Mouse (Mus musculus) left cerebral cortex, adult 8-10 months (tissue): Measurements from ENCODE around the gene Erap1. TPM values are rescaled to one million over a fixed set of nuclear protein-coding genes. Genes with fewer than 3 reads are reported as not detected.
"Not testable (repeated sequence)": the region's sequence is repeated elsewhere in the genome, so short reads cannot be mapped to it uniquely, and the experiment has no call there.

Experiments
- DNase-seq, 2 experiments: peaks; one replicate each; pipeline ENCODE4 v3.0.0; 2022; ENCODE audit warnings: low spot score in 2 of 2
- total RNA-seq, 4 experiments: library from RNA; stranded (reverse); gene quantifications; 2 replicates each; pipeline ENCODE4 v1.2.4; 2022

Erap1 gene
- 10 to 100 TPM in 3 of 4 experiments, 1 to 10 TPM in 1; 9.6 to 17.1 (median 13.1) TPM for total RNA-seq

- peak in 1 of 2 experiments; percentile 21 for DNase-seq
Observed at GRCm38 (mm10) chr13:74638793-74639711, at the start of gene Erap1. Gene Erap1, plus strand, starts transcription at chr13:74639568.

GRCm38 (mm10) chr13:74591401-74591821 lies 48.0 kb upstream of the Erap1 start:
- not testable (repeated sequence) for DNase-seq

- DNase-seq, result not testable (repeated sequence)
Observed at GRCm38 (mm10) chr13:74591828-74592227, 47.5 kb upstream of the Erap1 start.

- not testable (repeated sequence) for DNase-seq
Observed at GRCm38 (mm10) chr13:74597022-74597421, 42.3 kb upstream of the Erap1 start.

- DNase-seq, result not testable (repeated sequence)
Observed at GRCm38 (mm10) chr13:74601776-74602175, 37.6 kb upstream of the Erap1 start.

GRCm38 (mm10) chr13:74617163-74618019 lies 22.0 kb upstream of the Erap1 start:
- peak; percentile 52 to 85 for DNase-seq

GRCm38 (mm10) chr13:74632327-74632726 lies 7.0 kb upstream of the Erap1 start:
- DNase-seq, result no peak

- no peak for DNase-seq
Observed at GRCm38 (mm10) chr13:74632857-74633256, 6.5 kb upstream of the Erap1 start.

- DNase-seq, result peak; percentile 57
Observed at GRCm38 (mm10) chr13:74639712-74640522, 549 bp downstream of the Erap1 start.

- DNase-seq, result not testable (repeated sequence)
Observed at GRCm38 (mm10) chr13:74640523-74640920, 1.2 kb downstream of the Erap1 start.

- no peak for DNase-seq
Observed at GRCm38 (mm10) chr13:74695497-74696193, 56.3 kb downstream of the Erap1 start.

- DNase-seq, result no peak
Observed at GRCm38 (mm10) chr13:74696225-74696624, 56.9 kb downstream of the Erap1 start.

GRCm38 (mm10) chr13:74719002-74719401 lies 79.6 kb downstream of the Erap1 start:
- no peak for DNase-seq

- no peak for DNase-seq
Observed at GRCm38 (mm10) chr13:74733726-74734125, 94.4 kb downstream of the Erap1 start.

- DNase-seq, result no peak
Observed at GRCm38 (mm10) chr13:74735834-74736233, 96.5 kb downstream of the Erap1 start.

- no peak for DNase-seq
Observed at GRCm38 (mm10) chr13:74736396-74736795, 97.0 kb downstream of the Erap1 start.
